Mouse (Mus musculus) left cerebral cortex, adult 11 months (tissue): Measurements from ENCODE around the gene Adamtsl3.

Source experiments
- DNase-seq: peaks from one replicate; pipeline ENCODE4 v3.0.0; 2022; ENCODE audit warnings: low spot score

Adamtsl3 gene

DNA sequence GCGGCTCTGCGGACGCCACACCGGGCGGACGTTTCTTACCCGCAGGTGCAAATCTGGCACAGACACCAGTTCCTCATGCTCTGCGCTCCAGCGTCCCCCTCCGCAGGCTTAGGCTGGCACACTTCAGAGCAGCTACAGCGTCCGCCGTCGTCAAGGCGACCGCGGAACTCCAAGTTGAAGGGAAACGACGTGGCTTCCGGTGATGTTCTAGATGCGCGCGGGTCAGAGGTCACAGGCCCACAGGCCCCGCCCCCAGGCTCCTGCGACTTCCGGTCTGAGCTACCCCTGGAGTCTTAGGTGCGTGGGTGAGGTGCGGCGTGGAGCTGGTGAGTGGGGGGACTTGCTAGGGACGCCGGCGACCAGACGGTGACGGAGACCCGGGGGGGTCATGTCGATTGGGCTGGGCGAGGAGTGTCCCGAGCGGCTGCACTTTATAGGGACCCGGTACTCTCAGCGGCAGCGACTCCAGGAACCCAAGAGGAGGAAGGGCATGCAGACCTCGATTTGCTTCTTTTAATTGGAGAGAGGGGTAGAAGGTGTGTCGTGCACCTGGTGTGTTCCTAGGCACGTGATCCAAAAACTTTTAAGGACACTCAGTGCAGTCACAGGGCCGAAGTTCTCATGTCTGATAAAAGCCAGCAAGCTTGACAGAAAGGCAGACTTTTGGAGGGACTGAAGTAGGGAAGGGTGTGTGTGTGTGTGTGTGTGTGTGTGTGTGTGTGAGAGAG is 313.0 kb downstream of the Adamtsl3 start, which contains the start of the genes Saxo2 and Efl1:
TSS of gene Saxo2 (minus strand) at position 176 of the 728 bp plus-strand sequence.
TSS of gene Efl1 (plus strand) at position 262 of the 728 bp plus-strand sequence.
- DNase-seq, result peak; percentile 95

- DNase-seq, result no peak
Measured at GRCm38 (mm10) chr7:82649081-82649445, 313.6 kb downstream of the Adamtsl3 start.
